Mouse (Mus musculus): Measurements from ENCODE around the gene Gm9040.
"Not testable (repeated sequence)": the region's sequence is repeated elsewhere in the genome, so short reads cannot be mapped to it uniquely, and the experiment has no call there.

Gm9040 gene

GRCm38 (mm10) chr10:118326869-118327268 is at the start of gene Gm9040:
Gm9040 (minus strand) TSS chr10:118326969.
- not testable (repeated sequence) for DNase-seq

DNA sequence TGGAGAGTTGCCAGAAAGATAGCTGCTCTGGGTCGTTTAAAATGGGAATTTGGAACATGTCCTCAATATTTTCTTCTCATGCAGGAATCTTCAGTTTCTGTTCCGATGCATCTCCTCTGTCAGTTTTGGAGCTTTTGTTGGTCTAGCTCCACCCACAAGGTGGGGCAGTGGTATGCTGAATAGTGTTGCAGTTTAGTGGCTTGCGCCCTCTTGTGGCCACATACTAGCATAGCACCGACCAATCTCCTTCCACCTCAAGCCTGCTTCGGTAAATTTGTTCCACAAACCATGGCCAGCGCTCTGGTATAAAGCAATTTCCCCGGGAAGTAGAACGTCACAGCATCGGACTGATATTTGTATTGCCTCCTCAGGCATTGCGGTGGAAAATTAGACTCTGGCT is 43.7 kb upstream of the Gm9040 start:
- peak; percentile 86 for DNase-seq

DNA sequence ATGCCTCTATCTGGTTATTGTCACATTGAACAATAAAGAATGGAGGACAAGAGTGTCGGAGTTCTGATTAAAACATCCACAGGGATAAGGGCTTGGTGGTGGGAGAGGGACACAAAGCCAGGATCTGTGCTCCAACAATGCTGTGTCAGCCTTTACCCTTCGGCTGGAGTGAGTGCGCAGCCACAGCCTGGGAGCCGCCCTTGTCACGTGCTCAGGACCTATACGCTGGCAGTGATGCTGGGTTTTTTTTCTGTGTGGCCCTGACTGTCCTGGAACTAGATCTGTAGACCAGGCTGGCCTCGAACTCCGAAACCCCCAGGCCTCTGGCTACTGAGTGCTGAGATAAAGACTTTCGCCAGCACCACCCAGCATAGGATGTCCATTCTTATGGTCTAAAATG is 42.7 kb upstream of the Gm9040 start:
- no peak for DNase-seq

- not testable (repeated sequence) for DNase-seq
Observed at GRCm38 (mm10) chr10:118354005-118354404, 27.2 kb upstream of the Gm9040 start, which contains the start of gene Gm9049. Gm9049 (minus strand) TSS chr10:118354105.

DNA sequence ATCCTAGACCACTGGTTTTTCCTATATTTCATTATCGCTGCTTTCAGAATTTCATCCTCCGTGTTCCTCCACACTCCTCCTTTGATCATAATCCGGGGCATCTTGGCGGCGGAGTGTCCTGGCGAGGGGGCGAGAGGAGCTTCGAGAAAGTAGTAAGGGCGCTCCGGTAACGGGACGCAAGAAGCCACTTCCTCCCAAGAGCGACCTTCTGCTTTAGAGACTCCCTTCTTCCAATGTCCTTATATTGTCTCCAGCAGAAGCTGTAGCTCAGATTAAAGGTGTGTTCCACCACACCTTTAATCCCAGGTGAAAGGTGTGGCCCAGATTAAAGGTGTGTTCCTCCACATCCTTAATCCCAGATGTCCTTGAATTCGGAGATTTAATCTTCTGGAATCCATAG is 21.8 kb upstream of the Gm9040 start, which contains the start of gene Gm9048:
Gene Gm9048, minus strand, starts transcription at position 101 of the 400 bp plus-strand sequence.
- not testable (repeated sequence) for DNase-seq

GRCm38 (mm10) chr10:118343155-118343554 is 16.4 kb upstream of the Gm9040 start, which contains the start of gene Gm9046:
Gm9046 (minus strand) TSS chr10:118343255.
- not testable (repeated sequence) for DNase-seq

- DNase-seq: not testable (repeated sequence)
Observed at GRCm38 (mm10) chr10:118337731-118338130, 11.0 kb upstream of the Gm9040 start, which contains the start of gene Gm9045. Gm9045 (minus strand) TSS chr10:118337831.

GRCm38 (mm10) chr10:118332308-118332707 is 5.5 kb upstream of the Gm9040 start, which contains the start of gene Gm9044:
Gm9044 (minus strand) TSS chr10:118332408.
- DNase-seq: not testable (repeated sequence)

- no peak for DNase-seq
Observed at GRCm38 (mm10) chr10:118319024-118319423, 7.7 kb downstream of the Gm9040 start.

GRCm38 (mm10) chr10:118302133-118302532 is 24.6 kb downstream of the Gm9040 start:
- not testable (repeated sequence) for DNase-seq

GRCm38 (mm10) chr10:118294938-118295337 is 31.8 kb downstream of the Gm9040 start, which contains the start of gene Iltifb:
Iltifb (minus strand) TSS chr10:118295038.
- no peak for DNase-seq

GRCm38 (mm10) chr10:118283016-118283415 is 43.8 kb downstream of the Gm9040 start:
- not testable (repeated sequence) for DNase-seq

- not testable (repeated sequence) for DNase-seq
Observed at GRCm38 (mm10) chr10:118282565-118282964, 44.2 kb downstream of the Gm9040 start.

GRCm38 (mm10) chr10:118278069-118278468 is 48.7 kb downstream of the Gm9040 start:
- DNase-seq: not testable (repeated sequence)
